Mouse (Mus musculus): ENCODE results near the gene Runx1.

DNA sequence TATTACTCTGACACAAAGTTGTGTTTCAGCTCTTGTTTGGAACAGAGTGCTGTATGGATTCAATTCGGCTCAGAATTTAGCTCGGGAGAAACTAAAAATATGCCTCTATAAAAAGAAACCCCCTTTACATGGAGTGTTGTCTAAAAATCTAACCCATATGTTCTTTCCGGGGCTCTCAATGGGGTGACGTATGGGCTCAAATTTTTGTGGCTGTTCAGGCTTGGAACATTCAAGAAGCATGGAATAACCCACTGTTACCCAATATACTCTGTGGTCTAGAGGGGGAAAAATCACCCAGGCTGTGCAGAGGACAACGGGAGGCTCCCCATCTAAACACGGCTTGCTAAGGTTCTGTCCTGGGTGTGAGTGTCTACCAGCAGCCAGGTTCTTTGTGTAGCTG lies 106.2 kb downstream of the Runx1 start:
- no peak for TF ChIP-seq CTCF (IDR thresholded peaks at IDR 0.05; ENCODE audit: control insufficient read depth, insufficient read depth, insufficient replicate concordance, low read depth, low read length)
- TF ChIP-seq POLR2A (IDR thresholded peaks at IDR 0.05; ENCODE audit: control insufficient read depth, low read depth, low read length): no peak
